Mouse (Mus musculus) adrenal gland, postnatal 4 days (tissue): ENCODE measurements around the gene Hcn3. TPM values are rescaled to one million over a fixed set of nuclear protein-coding genes. Genes with fewer than 3 reads are reported as not detected.

Experiments used
- DNase-seq, 2 experiments: peaks; one replicate each; pipeline ENCODE4 v3.0.0; 2021 to 2022; ENCODE audit warnings: low spot score in 2 of 2, mixed read lengths in 2 of 2
- long read RNA-seq, 2 experiments: library from polyadenylated mRNA; stranded (forward); transcript quantifications; one replicate each; pipeline ENCODE4 v2.0.0; 2021
- total RNA-seq, 2 experiments: library from RNA; stranded (reverse); gene quantifications; 2 replicates each; pipeline ENCODE4 v1.2.3; 2021

Hcn3 gene
- total RNA-seq = 10 to 100 TPM; 15.0 to 17.8 TPM
- long read RNA-seq, experiment 1, partial matches to known transcripts = 2 of 6 reads
- long read RNA-seq, experiment 1, other reads (novel, unspliced or antisense) = 4 of 6 reads
- long read RNA-seq, experiment 2, full-length matches to known transcripts = 2 of 14 reads
- long read RNA-seq, experiment 2, partial matches to known transcripts = 2 of 14 reads
- long read RNA-seq, experiment 2, other reads (novel, unspliced or antisense) = 10 of 14 reads

GRCm38 (mm10) chr3:89159616-89160344 lies at the start of gene Hcn3:
Gene Hcn3, minus strand, starts transcription at chr3:89160196.
- peak; percentile 40 to 45 for DNase-seq

GRCm38 (mm10) chr3:89209731-89210130 lies 49.7 kb upstream of the Hcn3 start:
- DNase-seq = no peak

- no peak for DNase-seq
Observed at GRCm38 (mm10) chr3:89208736-89209135, 48.7 kb upstream of the Hcn3 start.

GRCm38 (mm10) chr3:89208075-89208657 lies 48.2 kb upstream of the Hcn3 start:
- no peak for DNase-seq

GRCm38 (mm10) chr3:89206695-89207094 lies 46.7 kb upstream of the Hcn3 start:
- DNase-seq = no peak

- DNase-seq = no peak
Observed at GRCm38 (mm10) chr3:89206079-89206478, 46.1 kb upstream of the Hcn3 start.

- no peak for DNase-seq
Observed at GRCm38 (mm10) chr3:89203142-89203514, 43.1 kb upstream of the Hcn3 start.

GRCm38 (mm10) chr3:89202253-89203141 lies 42.5 kb upstream of the Hcn3 start, which contains the start of gene Gba:
Gene Gba, plus strand, starts transcription at chr3:89202928.
- DNase-seq = peak; percentile 52 to 64

GRCm38 (mm10) chr3:89199839-89200238 lies 39.8 kb upstream of the Hcn3 start:
- DNase-seq = no peak

- DNase-seq = peak; percentile 63 to 85
Observed at GRCm38 (mm10) chr3:89195979-89196877, 36.2 kb upstream of the Hcn3 start.

GRCm38 (mm10) chr3:89193853-89194252 lies 33.9 kb upstream of the Hcn3 start:
- DNase-seq = no peak

- no peak for DNase-seq
Observed at GRCm38 (mm10) chr3:89193351-89193750, 33.4 kb upstream of the Hcn3 start.

GRCm38 (mm10) chr3:89190436-89190835 lies 30.4 kb upstream of the Hcn3 start:
- no peak for DNase-seq

- DNase-seq = no peak
Observed at GRCm38 (mm10) chr3:89188478-89188875, 28.5 kb upstream of the Hcn3 start.

- no peak for DNase-seq
Observed at GRCm38 (mm10) chr3:89187690-89188477, 27.9 kb upstream of the Hcn3 start.

GRCm38 (mm10) chr3:89187197-89187596 lies 27.2 kb upstream of the Hcn3 start:
- no peak for DNase-seq

- DNase-seq = no peak
Observed at GRCm38 (mm10) chr3:89183959-89184315, 23.9 kb upstream of the Hcn3 start.

- peak; percentile 62 to 74 for DNase-seq
Observed at GRCm38 (mm10) chr3:89183058-89183958, 23.3 kb upstream of the Hcn3 start, which contains the start of gene Fam189b. Gene Fam189b, plus strand, starts transcription at chr3:89183143.
